Mouse (Mus musculus) testis, adult 2 months (tissue): ENCODE measurements around the gene Fcer1g.

Source experiments
- CTCF ChIP-seq: fragments of 200-500 bp; IDR thresholded peaks from 2 replicates; pipeline ENCODE4 v1.5.1; 2012; ENCODE audit warnings: low read depth, mild to moderate bottlenecking, inconsistent platforms, low read length, moderate library complexity; ENCODE audit not compliant: control insufficient read depth, insufficient read depth, insufficient replicate concordance
- POLR2A ChIP-seq: fragments of 200-500 bp; IDR thresholded peaks from 2 replicates; pipeline ENCODE4 v1.6.1; 2012; ENCODE audit warnings: low read depth, mild to moderate bottlenecking, inconsistent platforms, low read length, moderate library complexity; ENCODE audit not compliant: control insufficient read depth

DNA sequence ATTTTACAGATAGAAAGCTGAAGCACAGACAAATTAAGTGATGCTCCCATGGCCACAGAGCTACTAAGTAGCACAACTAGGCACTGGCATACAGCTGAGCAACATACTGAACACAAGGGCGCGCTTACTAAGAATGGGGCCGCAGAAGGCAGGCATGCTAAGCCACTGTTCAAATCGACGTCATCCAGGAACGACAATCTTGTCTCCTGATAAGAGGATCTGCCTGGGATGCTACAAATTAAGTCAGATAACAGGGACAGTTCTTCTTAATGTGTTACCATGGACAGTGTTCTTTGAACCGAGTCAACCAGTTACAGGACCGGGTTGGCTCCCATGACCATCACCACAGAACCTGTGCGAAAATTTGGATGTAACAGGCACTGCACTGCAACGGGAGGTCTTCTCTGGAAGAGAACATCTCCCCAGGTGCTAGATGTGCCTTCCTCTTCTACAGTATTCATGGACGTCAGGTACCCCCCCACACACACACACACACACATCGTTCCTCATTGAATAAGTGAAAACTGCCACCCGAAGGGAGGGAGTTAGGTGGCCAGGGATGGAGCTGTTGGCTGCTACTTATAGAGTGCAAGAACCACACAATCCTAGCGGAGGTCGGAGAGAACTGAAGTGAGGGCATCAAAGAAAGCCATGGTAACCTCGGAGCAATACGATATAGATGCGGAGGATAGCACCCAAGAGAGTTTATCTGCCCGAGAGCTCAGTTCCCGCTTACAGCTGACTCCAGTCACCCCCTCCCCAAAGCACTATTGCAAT is 38.9 kb downstream of the Fcer1g start:
- TF ChIP-seq CTCF (no peak), POLR2A (no peak)
